ENCODE assay signal across 21 mouse cellular contexts in the genomic region with DNA sequence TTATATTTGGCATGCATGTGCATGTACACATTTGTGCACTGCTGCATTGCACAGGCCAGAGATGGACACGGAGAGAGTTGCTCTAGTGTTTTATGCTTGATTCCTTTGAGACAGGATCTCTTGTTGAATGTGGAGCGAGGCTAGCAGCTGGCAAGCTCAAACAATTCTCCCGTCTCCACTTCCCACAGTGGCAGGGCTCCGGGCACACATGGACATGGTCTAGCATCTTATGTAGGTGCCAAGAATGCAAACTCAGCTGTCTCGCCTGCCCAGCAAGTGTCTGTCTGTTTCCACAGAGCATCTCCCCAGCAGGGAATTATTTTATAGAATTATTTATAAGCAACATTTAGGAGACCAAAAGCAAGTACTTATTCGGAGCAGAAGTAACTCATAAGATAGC.
DNase-seq lines count a peak whose midpoint lies in the region; ATAC-seq and TF ChIP-seq lines count a peak whose summit lies in the region.
"Had no signal": no experiment of that assay in that cellular context is flagged by ENCODE, and none has a peak within 500 bp of the region (broad histone marks: within the 10 kb centered on the region; RNA-seq: fewer than 3 reads in every experiment).

No protein-coding gene starts in this region.

- H3K27ac ChIP-seq in hindbrain, embryonic 15.5 days (replicated peaks), result 0 out of 2 replicates have a peak overlapping the region, but pooled peaks have one; percentile 38
- H3K27ac ChIP-seq in hindbrain, embryonic 10.5 days, result no peak overlapping the region
- H3K27ac ChIP-seq in limb, embryonic 14.5 days (replicated peaks; ENCODE audit: low read depth, low read length), result no peak overlapping the region
- no peak overlapping the region for H3K27ac ChIP-seq in limb, embryonic 10.5 days
- H3K27ac ChIP-seq: embryonic facial prominence, embryonic 12.5 days; forebrain, embryonic 12.5 days; hindbrain, embryonic 12.5 days had no signal

- H3K9me3 ChIP-seq in hindbrain, embryonic 15.5 days, result no peaks in the 10 kb centered on the region
- no peaks in the 10 kb centered on the region for H3K9me3 ChIP-seq in hindbrain, embryonic 10.5 days
- no peaks in the 10 kb centered on the region for H3K9me3 ChIP-seq in limb, embryonic 14.5 days (ENCODE audit: control insufficient read depth, low read length)
- H3K9me3 ChIP-seq in limb, embryonic 10.5 days (replicated peaks), result no peaks in the 10 kb centered on the region
- H3K9me3 ChIP-seq: embryonic facial prominence, embryonic 12.5 days; forebrain, embryonic 12.5 days; heart, embryonic 12.5 days; hindbrain, embryonic 12.5 days had no signal

- 74% methylated on average over 6 of the region's 6 CpGs for WGBS in hindbrain, embryonic 15.5 days
- WGBS in hindbrain, embryonic 10.5 days, result 89% methylated on average over 6 of the region's 6 CpGs
- 75% methylated on average over 6 of the region's 6 CpGs for WGBS in limb, embryonic 14.5 days
- 92% methylated on average over 6 of the region's 6 CpGs for WGBS in limb, embryonic 10.5 days

- no peak for TF ChIP-seq POLR2A in limb, embryonic 14.5 days (IDR thresholded peaks at IDR 0.05; ENCODE audit: borderline replicate concordance, extremely low read depth, insufficient read depth, insufficient read length)

- peaks cover 16% of the 10 kb centered on the region for H3K36me3 ChIP-seq in hindbrain, embryonic 15.5 days
- peaks cover 66% of the 10 kb centered on the region for H3K36me3 ChIP-seq in hindbrain, embryonic 10.5 days
- peaks cover 33% of the 10 kb centered on the region for H3K36me3 ChIP-seq in limb, embryonic 14.5 days (ENCODE audit: control insufficient read depth, insufficient read depth, low read length)
- H3K36me3 ChIP-seq in limb, embryonic 10.5 days, result peaks cover 53% of the 10 kb centered on the region

- DNase-seq in cerebellum, postnatal 14 days, result peak; percentile 18 to 31
- DNase-seq in cerebellum, adult 18-20 months, result no peak
- DNase-seq in hindbrain, embryonic 10.5 days (ENCODE audit: low spot score), result no peak
- DNase-seq in limb, embryonic 14.5 days (ENCODE audit: low spot score), result peak; percentile 14
- DNase-seq in limb, embryonic 10.5 days (ENCODE audit: low spot score), result no peak
- DNase-seq in adrenal gland, adult 18-20 months (ENCODE audit: low spot score in 2 of 2), result no peak
- DNase-seq: adrenal gland, adult 2 months; adrenal gland, postnatal 25 days; gastrocnemius, postnatal 25 days; kidney, adult 8-10 months had no signal

- no peaks in the 10 kb centered on the region for H3K27me3 ChIP-seq in hindbrain, embryonic 15.5 days
- H3K27me3 ChIP-seq in hindbrain, embryonic 10.5 days (ENCODE audit: insufficient read depth, poor library complexity, severe bottlenecking), result no peaks in the 10 kb centered on the region
- H3K27me3 ChIP-seq in limb, embryonic 14.5 days (ENCODE audit: control insufficient read depth, insufficient read depth, low read length), result no peaks in the 10 kb centered on the region
- no peaks in the 10 kb centered on the region for H3K27me3 ChIP-seq in limb, embryonic 10.5 days (ENCODE audit: low read depth, poor library complexity, severe bottlenecking)
- H3K27me3 ChIP-seq: CH12.LX; embryonic facial prominence, embryonic 12.5 days; forebrain, embryonic 12.5 days; heart, embryonic 12.5 days; hindbrain, embryonic 12.5 days; Patski had no signal

- H3K4me1 ChIP-seq in hindbrain, embryonic 15.5 days (replicated peaks), result no peaks in the 10 kb centered on the region
- no peaks in the 10 kb centered on the region for H3K4me1 ChIP-seq in hindbrain, embryonic 10.5 days (replicated peaks)
- H3K4me1 ChIP-seq in limb, embryonic 14.5 days (ENCODE audit: control insufficient read depth, insufficient read depth, low read length), result no peaks in the 10 kb centered on the region
- H3K4me1 ChIP-seq in limb, embryonic 10.5 days, result peaks cover 9% of the 10 kb centered on the region
- H3K4me1 ChIP-seq: embryonic facial prominence, embryonic 12.5 days; hindbrain, embryonic 12.5 days had no signal

- H3K4me2 ChIP-seq in hindbrain, embryonic 15.5 days, result no peak overlapping the region
- H3K4me2 ChIP-seq in limb, embryonic 14.5 days (replicated peaks; ENCODE audit: low read depth, low read length, severe bottlenecking), result no peak overlapping the region
- H3K4me2 ChIP-seq: embryonic facial prominence, embryonic 12.5 days; forebrain, embryonic 12.5 days; heart, embryonic 12.5 days; hindbrain, embryonic 12.5 days had no signal

- no peak overlapping the region for H3K9ac ChIP-seq in hindbrain, embryonic 15.5 days
- H3K9ac ChIP-seq in limb, embryonic 14.5 days (ENCODE audit: low read depth, low read length, severe bottlenecking), result no peak overlapping the region
- H3K9ac ChIP-seq: embryonic facial prominence, embryonic 12.5 days; forebrain, embryonic 12.5 days; heart, embryonic 12.5 days; hindbrain, embryonic 12.5 days had no signal

- ATAC-seq in hindbrain, embryonic 15.5 days (ENCODE audit: low FRiP score, low read depth), result no peak
- no peak for ATAC-seq in limb, embryonic 14.5 days (ENCODE audit: low FRiP score, low read depth)
- ATAC-seq: activated CD4-positive, CD25-positive, alpha-beta regulatory T cell, adult 4 months; forebrain, embryonic 16.5 days; inflammation-experienced regulatory T-cells, adult 6 months; intestine, postnatal 0 days; Patski had no signal

- H3K4me3 ChIP-seq in hindbrain, embryonic 15.5 days, result no peak overlapping the region
- no peak overlapping the region for H3K4me3 ChIP-seq in hindbrain, embryonic 10.5 days
- no peak overlapping the region for H3K4me3 ChIP-seq in limb, embryonic 14.5 days (replicated peaks; ENCODE audit: low read length)
- no peak overlapping the region for H3K4me3 ChIP-seq in limb, embryonic 10.5 days
- H3K4me3 ChIP-seq: embryonic facial prominence, embryonic 12.5 days; forebrain, embryonic 12.5 days; heart, embryonic 12.5 days; hindbrain, embryonic 12.5 days had no signal

Comparison
In these comparisons a context has a peak if more than half of its experiments do, and no peak if none do; other contexts are left out.
1. DNase-seq: peak in cerebellum, postnatal 14 days (2 of 2) and limb, embryonic 14.5 days (single experiment); none in cerebellum, adult 18-20 months (0 of 2), hindbrain, embryonic 10.5 days (single experiment), limb, embryonic 10.5 days (single experiment) and adrenal gland, adult 18-20 months (0 of 2).